Mouse (Mus musculus) cerebellum, postnatal 36 days (tissue): ENCODE results near the gene Gm4981.
"Not testable (repeated sequence)": the region's sequence is repeated elsewhere in the genome, so short reads cannot be mapped to it uniquely, and the experiment has no call there.

Source experiments
- DNase-seq, 2 experiments: peaks; one replicate each; pipeline ENCODE4 v3.0.0; 2021 to 2022; ENCODE audit warnings: mixed read lengths in 2 of 2

Gene Gm4981

DNA sequence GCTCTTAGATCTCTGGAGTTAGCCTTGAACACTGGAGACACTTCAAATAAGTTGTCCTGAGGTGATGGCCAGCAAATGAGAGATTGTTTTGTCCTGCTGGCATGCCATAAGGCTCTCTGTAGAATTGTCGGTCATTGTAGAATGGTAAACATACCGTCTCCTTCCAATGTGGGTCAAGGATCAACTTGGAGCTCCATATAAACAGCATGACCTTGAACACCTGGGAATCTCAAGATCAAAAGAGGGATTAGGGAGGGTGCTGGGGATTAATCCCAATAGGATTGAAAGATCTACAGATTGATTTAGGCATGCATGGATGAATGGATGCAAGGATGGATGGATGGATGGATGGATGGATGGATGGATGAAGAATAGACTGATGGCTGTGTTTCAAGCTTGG is 14.9 kb downstream of the Gm4981 start:
- DNase-seq, result not testable (repeated sequence)

DNA sequence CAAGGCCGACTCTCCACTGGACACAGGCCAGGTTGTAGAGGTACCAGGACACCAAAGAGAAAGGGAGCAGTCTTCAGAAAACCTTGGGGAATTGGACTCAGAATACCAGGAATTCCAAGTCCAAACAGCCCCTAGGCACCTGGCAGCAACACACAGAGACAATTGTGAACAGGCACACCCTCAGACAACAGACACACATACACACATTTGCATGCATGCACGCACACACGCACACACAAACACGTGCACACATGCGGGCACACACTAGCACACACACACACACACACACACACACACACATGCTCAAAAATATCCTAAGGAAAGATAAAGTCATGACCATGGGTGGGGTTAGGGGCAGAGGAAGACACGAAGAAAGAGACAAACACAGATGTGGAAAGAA is 15.8 kb downstream of the Gm4981 start:
- DNase-seq, result no peak

DNA sequence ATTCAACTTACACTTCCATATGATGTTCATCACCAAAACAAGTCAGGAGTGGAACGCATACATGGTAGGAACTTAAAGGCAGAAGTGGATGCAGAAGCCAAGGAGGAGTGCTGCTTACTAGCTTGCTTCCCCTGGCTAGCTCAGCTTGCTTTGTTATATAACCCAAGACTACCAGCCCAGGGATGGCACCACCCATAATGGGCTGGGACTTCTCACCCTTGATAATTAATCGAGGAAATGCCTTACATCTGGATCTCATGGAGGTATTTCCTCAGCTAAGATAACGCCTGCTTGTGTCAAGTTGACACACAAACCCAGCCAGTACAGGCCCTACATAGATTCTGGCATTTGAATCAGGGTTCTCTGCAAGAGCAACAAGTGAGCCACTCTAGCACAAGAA is 19.1 kb downstream of the Gm4981 start:
- no peak for DNase-seq

DNA sequence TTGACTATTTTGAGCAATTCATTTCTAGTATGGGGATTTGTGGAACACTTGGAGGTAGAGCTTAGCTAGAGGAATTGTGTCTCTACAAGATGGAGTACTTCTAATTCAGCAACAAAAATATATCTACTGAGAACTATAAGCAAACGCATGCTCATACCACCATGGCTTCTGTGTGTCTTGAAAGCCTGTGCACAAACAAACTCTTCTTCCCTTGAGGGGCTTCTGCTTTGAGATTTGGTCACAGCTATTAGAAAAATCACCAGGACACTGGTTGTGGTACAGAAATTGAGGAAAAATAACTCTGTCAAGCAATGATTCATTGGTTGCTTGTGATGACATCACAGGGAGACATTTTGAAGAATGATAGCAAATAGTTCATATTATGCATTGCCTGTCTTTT is 21.1 kb downstream of the Gm4981 start:
- DNase-seq, result no peak

DNA sequence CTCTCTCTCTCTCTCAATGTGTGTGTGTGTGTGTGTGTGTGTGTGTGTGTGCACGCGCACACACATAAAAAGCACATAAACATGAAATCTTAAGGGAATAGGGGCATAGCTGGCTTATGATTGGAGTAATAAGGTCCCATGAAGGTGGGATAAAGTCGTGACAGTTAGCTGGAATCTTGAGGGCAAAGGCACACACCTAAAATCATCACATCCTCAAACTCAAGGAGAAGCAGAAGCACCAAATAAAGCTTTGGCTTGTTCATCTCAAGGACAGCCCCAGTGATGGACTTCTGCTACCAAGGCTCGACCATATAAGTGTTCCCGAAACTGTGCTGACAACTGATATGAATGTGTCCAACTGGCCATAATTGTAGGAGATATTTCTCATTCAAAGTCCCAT is 21.6 kb downstream of the Gm4981 start:
- no peak for DNase-seq

DNA sequence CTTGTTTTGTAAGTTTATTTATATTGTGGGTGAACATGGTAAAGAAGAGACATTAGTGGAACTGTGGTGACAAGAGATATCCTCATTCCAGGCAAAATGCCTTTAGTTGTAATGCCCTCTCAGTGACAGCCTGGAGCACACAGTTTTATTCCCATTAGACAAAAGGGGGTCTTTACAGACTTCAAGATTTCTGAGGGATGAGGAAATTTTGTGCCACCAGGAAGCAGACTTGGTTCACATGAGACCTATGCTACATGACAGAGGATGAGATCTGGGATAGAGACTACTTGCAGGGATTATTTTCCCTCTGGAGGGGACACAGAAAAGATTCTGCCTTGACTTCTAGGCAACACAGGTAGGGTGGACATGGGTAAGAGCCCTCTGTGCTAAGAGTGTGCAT is 22.0 kb downstream of the Gm4981 start:
- no peak for DNase-seq

DNA sequence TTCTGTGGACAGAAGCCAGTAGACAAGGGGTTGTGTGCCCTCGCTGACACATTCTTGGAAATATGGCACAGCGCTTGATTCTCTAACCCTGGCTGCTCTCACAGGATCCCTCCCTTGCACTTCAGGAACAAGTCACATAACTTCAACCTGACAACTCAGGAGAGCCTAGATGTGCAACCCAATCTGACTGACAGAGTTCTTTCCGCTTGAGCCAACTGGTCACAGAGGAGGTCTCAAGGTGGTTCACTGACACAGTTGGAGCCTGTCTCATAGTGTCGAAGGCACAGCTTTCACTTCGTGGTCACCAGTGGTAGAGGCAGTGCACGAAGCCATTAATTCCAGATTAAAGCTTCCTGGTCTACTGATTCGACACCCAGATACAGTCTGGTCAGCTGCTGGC is 24.3 kb downstream of the Gm4981 start:
- DNase-seq, result no peak

DNA sequence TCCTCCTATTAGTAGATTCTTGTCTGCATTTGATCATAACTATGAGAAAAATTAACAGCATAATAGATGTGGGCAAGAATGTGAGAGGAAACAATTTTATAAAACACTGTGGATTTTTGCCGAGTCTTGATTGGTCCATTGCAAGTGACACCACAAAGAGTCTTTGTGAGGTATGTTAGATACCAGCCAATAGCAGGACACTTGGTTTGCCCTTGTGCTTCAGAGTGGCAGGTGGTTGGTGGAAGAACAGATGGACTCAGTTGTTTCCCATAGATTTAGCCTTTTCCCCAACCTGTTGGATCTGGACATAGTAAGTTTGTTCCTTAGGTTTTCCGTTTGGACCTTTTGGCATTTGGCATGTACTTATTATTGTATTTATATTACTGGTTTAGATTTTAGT is 25.3 kb downstream of the Gm4981 start:
- DNase-seq, result no peak

DNA sequence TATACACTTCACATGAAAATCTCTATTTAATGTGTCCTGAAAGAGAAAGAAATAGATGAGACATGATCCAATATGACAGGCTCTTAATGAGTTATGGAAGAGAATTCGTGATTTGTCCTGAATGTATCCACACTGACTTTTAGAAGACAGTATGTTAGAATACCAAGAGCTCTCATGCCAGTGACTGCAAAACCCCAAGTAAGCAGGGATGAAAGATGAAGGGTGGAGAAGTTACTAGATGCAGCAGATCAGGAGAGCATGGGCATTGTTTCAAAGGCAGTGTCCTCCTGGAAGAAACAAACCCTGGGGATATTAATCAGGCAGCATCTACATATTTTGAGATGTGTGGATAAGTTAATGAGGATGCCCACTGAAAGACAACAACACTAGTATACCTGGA is 26.0 kb downstream of the Gm4981 start:
- no peak for DNase-seq

DNA sequence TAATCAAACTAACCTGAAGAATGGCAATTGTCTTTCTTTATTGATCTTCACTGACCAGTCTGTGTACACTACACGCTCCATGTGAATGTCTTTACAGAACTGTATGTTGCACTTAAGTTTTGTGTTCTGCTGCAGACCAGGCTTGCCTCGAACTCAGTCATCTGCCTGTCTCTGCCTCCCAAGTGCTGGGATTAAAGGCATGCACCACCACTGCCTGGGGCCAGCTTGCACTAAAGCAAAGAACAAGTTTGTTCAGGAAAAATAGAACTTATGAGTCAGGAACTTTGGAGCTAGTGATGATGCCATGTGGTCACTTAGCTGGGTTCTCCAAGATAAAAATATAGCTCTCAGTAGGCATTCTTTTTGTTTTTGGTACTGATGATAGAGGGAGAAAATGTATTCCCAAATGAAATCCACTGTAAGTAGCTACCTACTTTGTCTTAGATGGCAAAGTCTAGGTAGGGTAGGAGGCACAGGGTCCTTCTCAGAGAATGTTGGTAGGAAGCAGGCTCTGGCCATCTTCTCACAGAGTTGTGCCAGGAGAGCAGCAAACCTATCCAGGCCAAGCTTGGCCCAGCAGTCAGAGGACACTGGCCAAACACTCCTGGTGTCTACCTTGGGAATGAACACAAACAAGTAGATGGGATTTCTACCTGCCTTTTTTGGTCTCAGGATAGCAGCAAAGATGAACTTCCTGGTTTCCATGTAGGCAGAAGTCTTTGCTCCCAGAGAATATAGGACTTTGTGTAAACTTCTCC is 26.6 kb downstream of the Gm4981 start:
- no peak for DNase-seq

DNA sequence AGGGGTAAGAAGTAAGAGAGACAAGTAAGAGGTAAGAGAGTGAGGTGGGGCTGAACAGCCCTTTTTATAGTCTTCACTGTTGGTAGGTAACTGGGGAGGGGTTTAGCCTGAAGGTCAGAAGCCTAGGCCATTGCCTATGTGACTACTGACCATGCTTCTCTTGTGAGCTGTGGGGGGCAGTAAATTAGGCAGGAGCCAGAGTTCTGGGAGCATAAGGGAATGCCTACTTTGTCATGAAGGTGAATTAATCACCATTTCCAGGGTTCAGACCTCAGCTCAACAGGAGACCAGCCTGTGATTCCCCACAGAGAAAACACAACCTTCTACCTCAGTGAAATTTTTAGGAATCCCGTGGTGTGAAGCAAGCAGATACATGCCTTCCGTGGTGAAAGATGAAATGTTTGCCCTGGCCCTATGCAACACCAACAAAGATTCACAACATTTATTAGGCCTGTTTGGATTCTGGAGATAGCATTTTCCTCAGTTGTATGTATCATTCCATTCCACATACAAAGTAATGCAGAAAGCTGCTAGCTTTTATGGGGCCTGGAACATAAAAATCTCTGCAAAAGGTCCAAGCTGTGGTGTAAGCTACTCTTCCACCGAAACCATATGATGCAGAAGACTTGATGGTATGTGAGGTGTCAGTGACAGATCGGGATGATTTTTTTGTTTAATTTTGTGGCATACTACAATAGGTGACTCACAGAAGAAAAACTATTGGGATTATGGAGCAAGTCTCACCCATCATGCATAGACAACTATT is 29.7 kb downstream of the Gm4981 start:
- DNase-seq, result no peak

DNA sequence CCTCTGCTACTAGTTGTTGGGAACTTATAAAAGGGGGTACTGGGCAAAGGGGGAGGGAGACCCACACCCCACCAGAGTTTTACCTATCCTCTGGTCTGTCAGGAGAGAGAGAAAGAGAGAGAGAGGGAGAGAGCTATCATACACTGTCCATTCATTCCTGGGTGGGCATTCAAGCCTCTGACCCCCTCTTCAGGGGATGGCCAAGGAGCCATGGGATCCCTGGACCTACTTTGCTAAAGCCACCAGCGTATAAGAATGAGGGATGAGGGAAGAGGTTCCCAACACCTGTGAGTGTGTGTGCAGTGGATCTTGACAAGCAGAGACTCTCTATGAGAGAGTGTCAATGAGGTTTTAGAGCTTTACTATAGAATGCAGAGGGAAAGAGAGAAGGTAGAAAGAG is 30.5 kb downstream of the Gm4981 start:
- DNase-seq, result no peak
